Mouse (Mus musculus): ENCODE data around the gene Fam122b.

- TF ChIP-seq CTCF (IDR thresholded peaks at IDR 0.05; ENCODE audit: extremely low read depth, insufficient read length, insufficient replicate concordance, low read depth, low read length), result no peak
- no peak for TF ChIP-seq POLR2A (IDR thresholded peaks at IDR 0.05; ENCODE audit: low read depth, low read length)
Observed at GRCm38 (mm10) chrX:53197681-53198080, 71.9 kb downstream of the Fam122b start.

All from small intestine, adult 2 months (tissue).